8 mouse cellular contexts compared by ENCODE assay signal in genomic region chr8:26443041-26443440, GRCm38 (mm10).
A peak's percentile ranks its signal among the peaks of the same experiment; 100 is the strongest.
DNase-seq lines count a peak whose midpoint lies in the region; ATAC-seq and TF ChIP-seq lines count a peak whose summit lies in the region.

No protein-coding gene starts in this region.

- H3K27me3 ChIP-seq in midbrain, embryonic 14.5 days (ENCODE audit: control insufficient read depth, insufficient read depth, low read length) = no peaks in the 10 kb centered on the region
- no peaks in the 10 kb centered on the region for H3K27me3 ChIP-seq in midbrain, embryonic 13.5 days
- H3K27me3 ChIP-seq in liver, adult 2 months (ENCODE audit: control insufficient read depth, insufficient read depth, low read length) = no peaks in the 10 kb centered on the region

- H3K4me2 ChIP-seq in midbrain, embryonic 14.5 days (ENCODE audit: low read length) = no peak overlapping the region
- no peak overlapping the region for H3K4me2 ChIP-seq in midbrain, embryonic 13.5 days (replicated peaks)

- H3K36me3 ChIP-seq in midbrain, embryonic 14.5 days (ENCODE audit: control insufficient read depth, insufficient read depth, low read length) = no peaks in the 10 kb centered on the region
- H3K36me3 ChIP-seq in midbrain, embryonic 13.5 days = no peaks in the 10 kb centered on the region
- no peaks in the 10 kb centered on the region for H3K36me3 ChIP-seq in liver, adult 2 months (ENCODE audit: control insufficient read depth, insufficient read depth, low read length)

- no peaks in the 10 kb centered on the region for H3K9me3 ChIP-seq in midbrain, embryonic 14.5 days (ENCODE audit: control insufficient read depth, low read length)
- H3K9me3 ChIP-seq in midbrain, embryonic 13.5 days = no peaks in the 10 kb centered on the region

- ATAC-seq in midbrain, embryonic 14.5 days (ENCODE audit: low FRiP score, low TSS enrichment) = no peak
- no peak for ATAC-seq in midbrain, embryonic 13.5 days

- H3K4me1 ChIP-seq in midbrain, embryonic 14.5 days (ENCODE audit: control insufficient read depth, insufficient read depth, low read length) = no peaks in the 10 kb centered on the region
- H3K4me1 ChIP-seq in midbrain, embryonic 13.5 days (replicated peaks) = no peaks in the 10 kb centered on the region; the same call in 1 of the 2 replicates
- H3K4me1 ChIP-seq in liver, adult 2 months (ENCODE audit: control insufficient read depth, insufficient read depth, low read length) = no peaks in the 10 kb centered on the region

- H3K79me2 ChIP-seq in liver, adult 2 months (ENCODE audit: control insufficient read depth, insufficient read depth, low read length) = no peaks in the 10 kb centered on the region

- TF ChIP-seq POLR2A in liver, adult 2 months (IDR thresholded peaks at IDR 0.05; ENCODE audit: extremely low read depth, insufficient read depth, low read length) = no peak

- H3K9ac ChIP-seq in midbrain, embryonic 14.5 days (replicated peaks; ENCODE audit: low read length) = no peak overlapping the region
- H3K9ac ChIP-seq in midbrain, embryonic 13.5 days (replicated peaks) = no peak overlapping the region
- no peak overlapping the region for H3K9ac ChIP-seq in liver, adult 2 months (ENCODE audit: low read depth, low read length)

- H3K4me3 ChIP-seq in midbrain, embryonic 14.5 days (replicated peaks; ENCODE audit: low read depth, low read length) = no peak overlapping the region
- H3K4me3 ChIP-seq in midbrain, embryonic 13.5 days (replicated peaks) = no peak overlapping the region
- no peak overlapping the region for H3K4me3 ChIP-seq in liver, adult 2 months (ENCODE audit: insufficient read depth, low read depth, low read length)

- peak; percentile 62 for DNase-seq in midbrain, embryonic 14.5 days
- peak; percentile 5 for DNase-seq in c-Kit-negative CD71-positive TER-119-positive erythroid progenitor cells, embryonic 14.5 days (ENCODE audit: low read depth, low spot score)
- peak; percentile 46 to 88 for DNase-seq in frontal cortex, adult 2 months (ENCODE audit: extremely low spot score in 1 of 2, low spot score in 1 of 2)
- peak; percentile 79 for DNase-seq in kidney, adult 9 months
- peak; percentile 33 for DNase-seq in liver, adult 2 months (ENCODE audit: extremely low read depth, low read depth, low spot score)
- peak; percentile 44 for DNase-seq in retina, adult 2 months (ENCODE audit: low read depth, low spot score)
- DNase-seq in thymus, postnatal 36 days = peak; percentile 38 to 52

- WGBS in midbrain, embryonic 14.5 days = 38% methylated on average over 4 of the region's 4 CpGs
- 38% methylated on average over 4 of the region's 4 CpGs for WGBS in midbrain, embryonic 13.5 days
- WGBS in liver, adult 2 months = 40% methylated on average over 4 of the region's 4 CpGs

- peak; percentile 79 for TF ChIP-seq CTCF in liver, adult 2 months (IDR thresholded peaks at IDR 0.05; ENCODE audit: low read depth, low read length)

- H3K27ac ChIP-seq in midbrain, embryonic 14.5 days (replicated peaks; ENCODE audit: low read depth, low read length) = no peak overlapping the region
- H3K27ac ChIP-seq in midbrain, embryonic 13.5 days = no peak overlapping the region
- H3K27ac ChIP-seq in liver, adult 2 months (replicated peaks; ENCODE audit: insufficient read depth, low read depth, low read length) = no peak overlapping the region

Comparison
In these comparisons a context has a peak if more than half of its experiments do, and no peak if none do; other contexts are left out.
1. DNase-seq: peak in every context shown above with its lines; median percentile 79 in kidney, adult 9 months; 67 in frontal cortex, adult 2 months; 62 in midbrain, embryonic 14.5 days; 45 in thymus, postnatal 36 days; 44 in retina, adult 2 months; 33 in liver, adult 2 months; 5 in c-Kit-negative CD71-positive TER-119-positive erythroid progenitor cells, embryonic 14.5 days.